Mouse (Mus musculus) midbrain, embryonic 10.5 days (tissue): ENCODE results near the gene Mag. TPM values are rescaled to one million over a fixed set of nuclear protein-coding genes. Genes with fewer than 3 reads are reported as not detected.

Experiments used
- polyA plus RNA-seq: library from polyadenylated mRNA; unstranded; fragments of >200 nt; fragmentation: Nextera tagmentation; extraction: Ambion mirVana; gene quantifications from 2 replicates; pipeline ENCODE4 v1.2.1, GENCODE M21; 2016

Gene Mag
- polyA plus RNA-seq, 1 experiment from 2014 or later = 0.52 TPM

Other genes with a start within 250 kb of the Mag start
- 79.8 and 84.0 TPM in 2 replicates for gene Haus5, start 249.9 kb downstream of the Mag start, polyA plus RNA-seq
- not detected in 2 replicates for gene Pmis2, start 243.3 kb downstream of the Mag start, polyA plus RNA-seq
- not detected in 2 replicates for gene 2200002J24Rik, start 215.9 kb downstream of the Mag start, polyA plus RNA-seq
- 0.89 and 1.1 TPM in 2 replicates for gene Atp4a, start 202.7 kb downstream of the Mag start, polyA plus RNA-seq
- gene Tmem147, start 185.3 kb downstream of the Mag start, polyA plus RNA-seq = 155 and 164 TPM in 2 replicates
- 0.33 and 0.40 TPM in 2 replicates for gene Gapdhs, start 171.2 kb downstream of the Mag start, polyA plus RNA-seq
- 0.51 and 0.65 TPM in 2 replicates for gene Sbsn, start 163.4 kb downstream of the Mag start, polyA plus RNA-seq
- not detected in 2 replicates for gene Dmkn, start 151.1 kb downstream of the Mag start, polyA plus RNA-seq
- gene Krtdap, start 127.0 kb downstream of the Mag start, polyA plus RNA-seq = not detected in 2 replicates
- gene Ffar2, start 91.1 kb downstream of the Mag start, polyA plus RNA-seq = not detected in 2 replicates
- gene Ffar3, start 58.7 kb downstream of the Mag start, polyA plus RNA-seq = not detected in 2 replicates
- gene Ffar1, start 53.3 kb downstream of the Mag start, polyA plus RNA-seq = not detected in 2 replicates
- gene Cd22, start 34.5 kb downstream of the Mag start, polyA plus RNA-seq = 0.02 TPM in 1 of 2 replicates, not detected in the other
- gene Hamp2, start 9.8 kb upstream of the Mag start, polyA plus RNA-seq = not detected in 2 replicates
- gene Hamp, start 29.2 kb upstream of the Mag start, polyA plus RNA-seq = not detected in 2 replicates
- 22.6 and 23.5 TPM in 2 replicates for gene Usf2, start 41.9 kb upstream of the Mag start, polyA plus RNA-seq
- gene Lsr, start 58.6 kb upstream of the Mag start, polyA plus RNA-seq = 22.0 and 25.3 TPM in 2 replicates
- 0.71 and 0.91 TPM in 2 replicates for gene Fam187b, start 58.9 kb upstream of the Mag start, polyA plus RNA-seq
- 10.2 and 10.8 TPM in 2 replicates for gene Fxyd5, start 127.6 kb upstream of the Mag start, polyA plus RNA-seq
- 0.70 and 2.8 TPM in 2 replicates for gene Fxyd7, start 136.6 kb upstream of the Mag start, polyA plus RNA-seq
- gene Fxyd1, start 142.3 kb upstream of the Mag start, polyA plus RNA-seq = 3.5 and 6.8 TPM in 2 replicates
- 1.1 and 1.2 TPM in 2 replicates for gene Lgi4, start 144.5 kb upstream of the Mag start, polyA plus RNA-seq
- gene Fxyd3, start 161.8 kb upstream of the Mag start, polyA plus RNA-seq = 3.0 and 3.4 TPM in 2 replicates
- gene Hpn, start 200.4 kb upstream of the Mag start, polyA plus RNA-seq = 1.00 and 1.5 TPM in 2 replicates
- 0.55 and 0.80 TPM in 2 replicates for gene Scn1b, start 212.1 kb upstream of the Mag start, polyA plus RNA-seq
- gene Gramd1a, start 241.0 kb upstream of the Mag start, polyA plus RNA-seq = 90.0 and 120 TPM in 2 replicates